In genomic region chr6:22944191-22944590, GRCm38 (mm10) we compare ENCODE assay signal across 10 mouse cellular contexts.
"Had no signal": no experiment of that assay in that cellular context is flagged by ENCODE, and none has a peak within 500 bp of the region (broad histone marks: within the 10 kb centered on the region; RNA-seq: fewer than 3 reads in every experiment).

No protein-coding gene starts in this region.

- DNase-seq: lung, adult 18-20 months; lung, embryonic 14.5 days; lung, postnatal 10 days; lung, postnatal 4 days; right cerebral cortex, postnatal 14 days; thymus, adult 2 months; thymus, postnatal 25 days; thymus, postnatal 4 days had no signal

- ATAC-seq: midbrain, embryonic 13.5 days; midbrain, embryonic 15.5 days had no signal
